Mouse (Mus musculus): ENCODE results near the gene Farp1. TPM values are rescaled to one million over a fixed set of nuclear protein-coding genes. Genes with fewer than 3 reads are reported as not detected.

Farp1 gene
- polyA plus RNA-seq (2012; rRNA removed) = 23.0 and 26.5 TPM in 2 replicates

GRCm38 (mm10) chr14:121034973-121035662 lies at the start of gene Farp1:
Gene Farp1, plus strand, starts transcription at chr14:121035200.

Other genes with a start within 250 kb of the Farp1 start
- gene Ipo5, start 124.0 kb upstream of the Farp1 start, polyA plus RNA-seq (2012; rRNA removed) = 10.6 and 12.1 TPM in 2 replicates

Data from colon, adult 2 months (tissue).